Mouse (Mus musculus) midbrain, embryonic 16.5 days (tissue): ENCODE measurements around the gene Ndst2. TPM values are rescaled to one million over a fixed set of nuclear protein-coding genes. Genes with fewer than 3 reads are reported as not detected.

Source experiments
- ATAC-seq: fragments of 200-750 bp; cut with Nextera tagmentation; 2 replicates; pipeline ENCODE4 v1.8.0; 2017; ENCODE audit warnings: moderate TSS enrichment
- H3K27ac ChIP-seq: fragments of 300-500 bp; sonication (generic); 2 replicates; pipeline ENCODE4 v1.5.1; 2014; ENCODE audit warnings: mild to moderate bottlenecking, low read length, mixed read lengths
- H3K27me3 ChIP-seq: fragments of 300-500 bp; sonication (generic); 2 replicates; pipeline ENCODE4 v1.6.1; 2014; ENCODE audit warnings: low read depth, low read length, mixed read lengths; ENCODE audit not compliant: control insufficient read depth, insufficient read depth
- H3K36me3 ChIP-seq: fragments of 300-500 bp; sonication (generic); 2 replicates; pipeline ENCODE4 v1.6.1; 2014; ENCODE audit warnings: mild to moderate bottlenecking, low read length, moderate library complexity, mixed read lengths; ENCODE audit not compliant: control insufficient read depth, insufficient read depth
- H3K4me1 ChIP-seq: fragments of 300-500 bp; sonication (generic); 2 replicates; pipeline ENCODE4 v1.6.1; 2014; ENCODE audit warnings: mild to moderate bottlenecking, low read length, mixed read lengths; ENCODE audit not compliant: control insufficient read depth, insufficient read depth
- H3K4me2 ChIP-seq: fragments of 300-500 bp; sonication (generic); 2 replicates; pipeline ENCODE4 v1.6.1; 2014; ENCODE audit warnings: mild to moderate bottlenecking, low read length, mixed read lengths
- H3K4me3 ChIP-seq: fragments of 300-500 bp; sonication (generic); 2 replicates; pipeline ENCODE4 v1.5.1; 2014; ENCODE audit warnings: low read depth, mild to moderate bottlenecking, low read length, moderate library complexity, mixed read lengths
- H3K9ac ChIP-seq: fragments of 300-500 bp; sonication (generic); 2 replicates; pipeline ENCODE4 v1.6.1; 2014; ENCODE audit warnings: low read depth, low read length, mixed read lengths
- H3K9me3 ChIP-seq: fragments of 300-500 bp; sonication (generic); replicated peaks from 2 replicates; pipeline ENCODE4 v1.6.1; 2014; ENCODE audit warnings: mild to moderate bottlenecking, low read length, mixed read lengths; ENCODE audit not compliant: control insufficient read depth, poor library complexity, severe bottlenecking
- WGBS: fragments of 180-500 bp; shearing (Covaris S2); extraction: QIAGEN DNeasy Blood & Tissue Kit; methylation state at CpG from one replicate; pipeline ENCODE4 v1.1.7; 2014; 5-methylcytosine and 5-hydroxymethylcytosine counted together
- polyA plus RNA-seq: library from polyadenylated mRNA; unstranded; fragments of >200 nt; fragmentation: Nextera tagmentation; extraction: Ambion mirVana; gene quantifications from 2 replicates; pipeline ENCODE4 v1.2.1, GENCODE M21; 2015

Ndst2 gene
- polyA plus RNA-seq, result 17.5 and 19.3 TPM in 2 replicates

DNA sequence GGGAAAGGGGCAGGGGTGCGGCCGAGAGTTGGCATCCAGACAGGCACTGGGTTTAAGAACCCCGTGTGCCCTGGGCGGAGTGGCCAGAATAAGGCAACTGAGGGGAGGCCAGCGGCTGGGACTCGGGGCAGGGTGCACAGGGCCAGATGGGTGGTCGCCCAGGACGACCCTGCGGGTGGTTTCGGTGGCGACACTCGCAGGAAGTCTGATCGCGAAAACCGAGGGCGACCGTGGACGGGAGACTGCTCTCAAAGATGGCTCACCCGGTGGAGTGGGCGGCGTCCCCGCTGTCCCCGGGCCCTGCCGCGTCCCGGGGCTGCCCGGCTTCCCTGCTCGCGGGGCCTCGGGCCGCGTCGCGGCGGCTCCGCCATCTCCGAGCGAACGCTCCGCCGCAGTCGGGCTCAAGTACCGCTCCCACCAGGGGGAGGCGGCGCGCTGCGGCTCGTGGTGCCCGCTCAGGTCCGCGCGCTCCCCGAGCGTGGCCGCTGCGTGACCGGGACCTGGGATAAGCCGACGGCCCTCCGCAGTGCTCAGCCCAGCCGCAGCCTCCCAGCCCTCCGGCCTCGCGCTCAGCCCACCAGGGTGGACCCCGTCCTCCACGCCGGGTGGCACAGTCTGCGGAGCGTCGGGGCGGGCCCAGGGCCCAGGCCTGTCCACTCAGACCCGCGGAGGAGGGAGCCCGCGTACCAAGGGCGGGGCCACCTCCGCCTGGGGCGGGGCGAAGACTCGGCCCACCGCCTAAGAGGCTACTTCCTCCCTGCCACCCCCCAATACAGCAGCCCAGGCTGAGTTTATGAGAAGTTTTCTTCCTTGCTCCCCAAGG, at the start of gene Ndst2:
Gene Ndst2 (minus strand): TSS at position 611 of the 823 bp plus-strand sequence.
- under 1% methylated on average over 78 of the region's 81 CpGs for WGBS
- H3K36me3 ChIP-seq, result peaks cover 23% of the 10 kb centered on the region

DNA sequence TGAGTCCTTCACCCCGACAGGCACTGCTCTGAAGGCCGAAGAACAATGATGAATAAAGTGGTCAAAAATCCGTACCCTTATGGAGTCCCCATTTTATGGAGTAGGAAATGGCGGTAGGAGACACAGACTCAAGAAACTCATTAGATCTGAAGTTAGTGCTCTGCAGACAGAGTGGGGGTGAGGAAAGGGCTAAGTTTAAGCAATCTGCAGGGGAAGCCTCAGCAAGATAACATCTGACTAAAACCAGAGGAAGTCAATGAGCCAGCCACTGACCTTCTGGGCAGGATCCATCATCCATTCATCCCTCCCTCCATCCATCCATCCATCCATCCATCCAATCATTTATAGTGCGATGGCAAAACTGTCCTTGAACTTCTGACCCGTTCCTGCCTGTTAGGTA, 49.2 kb upstream of the Ndst2 start:
- Histone ChIP-seq H3K4me3 (no peak overlapping the region), H3K27ac (no peak overlapping the region), H3K27me3 (no peaks in the 10 kb centered on the region), H3K4me1 (peaks cover 6% of the 10 kb centered on the region; the same call in 1 of the 2 replicates), H3K4me2 (no peak overlapping the region), H3K36me3 (peaks cover 20% of the 10 kb centered on the region), H3K9me3 (no peaks in the 10 kb centered on the region), H3K9ac (no peak overlapping the region)
- 93% methylated on average over 6 of the region's 6 CpGs for WGBS
- ATAC-seq, result no peak

More for the DNA sequence above, at the start of gene Ndst2:
- Histone ChIP-seq H3K27ac (peak within 1 kb of the TSS; percentile 74), H3K9ac (peak within 1 kb of the TSS; percentile 79), H3K9me3 (no peaks in the 10 kb centered on the region), H3K4me1 (peaks cover 9% of the 10 kb centered on the region), H3K27me3 (no peaks in the 10 kb centered on the region), H3K4me2 (peak within 1 kb of the TSS; percentile 74), H3K4me3 (peak within 1 kb of the TSS; percentile 60)
- peak; percentile 98 for ATAC-seq

DNA sequence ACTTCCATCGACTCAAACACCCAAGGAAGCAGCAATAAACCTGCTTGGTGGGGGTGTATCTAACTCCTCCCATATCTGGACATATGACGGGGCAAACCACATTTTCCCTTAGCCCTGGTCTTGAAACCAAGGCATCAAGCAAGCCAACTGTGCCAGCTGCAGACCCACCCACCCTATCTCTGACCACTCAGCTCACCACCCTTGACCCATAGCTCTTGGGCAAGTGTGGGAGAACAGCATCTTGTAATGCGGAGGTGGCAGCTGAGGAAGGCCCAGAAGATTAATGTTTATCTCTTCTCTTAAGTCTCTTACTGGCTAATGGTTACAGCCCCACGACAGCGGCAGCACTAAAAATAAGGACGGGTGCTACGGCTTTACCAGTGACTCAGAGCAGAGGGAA, 48.5 kb upstream of the Ndst2 start:
- Histone ChIP-seq H3K4me3 (no peak overlapping the region), H3K27me3 (no peaks in the 10 kb centered on the region), H3K27ac (no peak overlapping the region), H3K9ac (no peak overlapping the region), H3K36me3 (peaks cover 26% of the 10 kb centered on the region), H3K4me2 (no peak overlapping the region), H3K4me1 (peaks cover 6% of the 10 kb centered on the region; the same call in 1 of the 2 replicates), H3K9me3 (no peaks in the 10 kb centered on the region)
- no peak for ATAC-seq
- WGBS, result 95% methylated on average over 7 of the region's 7 CpGs

DNA sequence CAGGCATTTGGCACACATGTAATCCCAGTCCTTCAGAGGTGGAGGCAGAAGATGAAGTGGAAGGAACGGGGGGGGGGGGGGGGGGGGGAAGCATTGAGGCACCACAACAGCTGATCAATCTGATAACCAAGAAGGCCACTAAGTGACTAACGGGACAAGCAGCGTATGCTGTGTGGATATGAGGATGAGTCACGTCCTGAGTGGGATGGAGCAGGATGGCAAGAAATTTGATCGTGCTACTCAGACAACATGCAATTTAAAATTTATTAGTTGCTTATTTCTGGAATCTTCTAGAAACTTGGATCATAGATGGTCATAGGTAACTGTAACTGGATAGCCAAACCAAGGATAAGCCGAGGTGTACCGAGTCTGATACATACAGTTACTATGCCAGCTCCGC, 45.9 kb upstream of the Ndst2 start:
- Histone ChIP-seq H3K9me3 (no peaks in the 10 kb centered on the region), H3K9ac (no peak overlapping the region), H3K4me2 (no peak overlapping the region), H3K4me3 (no peak overlapping the region), H3K4me1 (peaks cover 5% of the 10 kb centered on the region), H3K27ac (no peak overlapping the region), H3K27me3 (no peaks in the 10 kb centered on the region), H3K36me3 (peaks cover 22% of the 10 kb centered on the region)
- WGBS, result 90% methylated on average over 8 of the region's 8 CpGs
- ATAC-seq, result no peak

DNA sequence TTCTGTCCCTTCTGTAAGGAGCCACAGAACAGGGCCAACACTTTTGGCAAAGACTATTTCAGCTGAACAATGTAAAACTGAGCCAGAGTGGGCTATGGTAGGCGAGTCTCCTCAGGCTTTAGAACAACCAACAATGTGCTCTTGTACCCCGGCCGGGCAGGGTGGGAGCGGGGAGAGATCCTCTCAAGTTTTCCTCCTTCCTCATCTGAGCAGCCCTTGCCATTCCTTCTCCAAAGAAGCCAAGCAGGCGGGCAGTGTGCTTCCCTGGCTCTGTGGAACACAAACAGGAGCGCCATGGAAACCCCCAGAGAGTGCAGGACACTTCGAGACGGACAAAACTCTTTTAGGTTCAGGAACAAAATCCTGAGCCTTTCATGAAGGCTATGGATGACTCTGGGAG, 44.1 kb upstream of the Ndst2 start:
- no peaks in the 10 kb centered on the region for H3K9me3 ChIP-seq
- WGBS, result 78% methylated on average over 8 of the region's 8 CpGs
- no peak overlapping the region for H3K9ac ChIP-seq
- no peak overlapping the region for H3K4me3 ChIP-seq
- ATAC-seq, result peak; percentile 61; the same call in 1 of the 2 replicates
- no peaks in the 10 kb centered on the region for H3K27me3 ChIP-seq
- peaks cover 16% of the 10 kb centered on the region for H3K36me3 ChIP-seq
- H3K27ac ChIP-seq, result peak overlapping the region; percentile 43; the same call in 1 of the 2 replicates
- H3K4me2 ChIP-seq, result no peak overlapping the region
- peaks cover 10% of the 10 kb centered on the region for H3K4me1 ChIP-seq

DNA sequence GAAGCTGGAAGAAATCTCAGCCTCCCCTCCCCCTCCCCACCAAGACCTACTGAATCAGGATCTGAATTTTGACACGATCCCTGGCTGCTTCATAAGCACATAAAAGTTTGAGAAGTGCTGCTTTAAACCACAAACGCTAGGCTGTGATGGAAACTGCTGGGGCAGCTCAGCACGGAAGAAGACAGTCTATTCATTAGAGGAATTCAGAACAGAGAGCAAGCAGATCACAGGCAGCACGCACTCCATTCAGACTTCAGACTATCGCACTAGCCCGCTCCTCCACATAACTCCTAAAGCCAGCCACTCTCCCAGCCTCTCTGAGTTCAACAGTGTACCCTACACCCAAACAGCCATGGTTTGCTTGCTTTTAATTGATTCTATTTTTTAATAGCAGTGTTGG, 41.3 kb upstream of the Ndst2 start:
- Histone ChIP-seq H3K4me3 (no peak overlapping the region), H3K9me3 (no peaks in the 10 kb centered on the region), H3K4me1 (peaks cover 12% of the 10 kb centered on the region), H3K4me2 (no peak overlapping the region), H3K27me3 (no peaks in the 10 kb centered on the region), H3K27ac (peak overlapping the region; percentile 10; the same call in 1 of the 2 replicates), H3K9ac (no peak overlapping the region), H3K36me3 (peaks cover 15% of the 10 kb centered on the region)
- WGBS, result 6% methylated on average over 6 of the region's 6 CpGs
- ATAC-seq, result peak; percentile 63; the same call in 1 of the 2 replicates

DNA sequence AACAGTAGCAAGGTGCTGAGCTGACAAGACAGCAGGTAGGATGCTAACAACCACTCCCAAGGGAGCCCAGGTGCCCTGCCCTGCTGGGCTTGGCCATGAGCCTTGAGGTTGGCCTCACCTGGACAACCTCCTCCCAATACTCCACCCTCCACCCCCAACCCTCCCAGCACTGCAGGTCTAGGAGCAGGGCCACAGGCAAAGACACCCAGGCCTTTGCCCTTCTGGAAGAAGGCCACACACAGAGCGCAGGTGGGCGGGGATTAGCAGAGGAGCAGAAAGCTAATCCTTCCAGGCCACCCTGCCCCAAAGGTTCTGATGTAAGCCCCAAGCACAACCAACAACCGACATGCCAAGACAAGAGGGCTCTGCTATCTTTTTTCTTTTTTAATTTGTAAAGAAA, 39.0 kb upstream of the Ndst2 start:
- H3K36me3 ChIP-seq, result peaks cover 13% of the 10 kb centered on the region
- H3K4me3 ChIP-seq, result no peak overlapping the region
- H3K9me3 ChIP-seq, result no peaks in the 10 kb centered on the region
- H3K4me1 ChIP-seq, result peaks cover 12% of the 10 kb centered on the region
- no peak overlapping the region for H3K27ac ChIP-seq
- no peak overlapping the region for H3K9ac ChIP-seq
- ATAC-seq, result no peak
- no peak overlapping the region for H3K4me2 ChIP-seq
- H3K27me3 ChIP-seq, result no peaks in the 10 kb centered on the region
- WGBS, result 29% methylated on average over 3 of the region's 3 CpGs

DNA sequence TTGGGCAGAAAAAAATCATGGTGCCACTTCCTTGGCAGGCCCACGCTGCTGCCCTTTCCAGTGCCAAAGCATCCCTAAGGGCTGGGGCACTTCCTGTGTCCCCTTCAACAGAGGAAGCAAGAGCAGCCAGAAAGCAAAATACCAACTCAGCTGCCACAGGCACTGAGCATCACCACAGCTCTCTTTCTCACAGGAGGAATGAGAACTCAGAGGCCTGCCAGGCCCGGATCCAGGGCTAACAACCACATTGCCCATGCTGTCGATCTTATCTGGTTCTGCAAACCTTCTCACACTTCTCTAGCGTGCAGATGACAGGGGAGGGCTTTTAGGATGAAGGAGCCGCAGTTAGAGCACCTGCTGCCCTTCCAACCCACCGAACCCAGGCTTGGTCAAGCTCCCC, 38.4 kb upstream of the Ndst2 start:
- Histone ChIP-seq H3K36me3 (peaks cover 8% of the 10 kb centered on the region), H3K27me3 (no peaks in the 10 kb centered on the region), H3K9me3 (no peaks in the 10 kb centered on the region), H3K4me2 (no peak overlapping the region), H3K9ac (no peak overlapping the region), H3K4me1 (peaks cover 12% of the 10 kb centered on the region), H3K4me3 (no peak overlapping the region), H3K27ac (no peak overlapping the region)
- no peak for ATAC-seq
- 73% methylated on average over 6 of the region's 6 CpGs for WGBS

DNA sequence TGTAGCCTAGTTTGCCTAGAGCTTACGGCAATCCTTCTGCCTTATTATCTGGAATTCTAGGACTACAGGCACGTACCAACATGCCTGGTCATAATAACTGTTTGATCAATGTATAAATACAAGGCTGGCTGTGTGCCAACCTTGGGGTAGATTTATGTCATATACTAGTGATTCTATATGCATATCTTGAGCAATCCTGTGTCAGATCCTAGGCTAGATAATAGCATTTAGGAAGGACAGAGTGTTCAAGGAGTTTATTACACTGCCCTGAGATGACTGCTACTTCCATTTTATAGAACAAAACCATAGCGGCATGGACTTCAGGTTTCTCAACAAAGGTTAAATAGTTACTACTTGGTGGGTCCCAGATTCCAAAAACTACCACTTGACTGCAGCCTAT, 37.6 kb upstream of the Ndst2 start:
- 93% methylated on average over 3 of the region's 3 CpGs for WGBS
- H3K27me3 ChIP-seq, result no peaks in the 10 kb centered on the region
- no peaks in the 10 kb centered on the region for H3K9me3 ChIP-seq
- peaks cover 12% of the 10 kb centered on the region for H3K4me1 ChIP-seq
- no peak overlapping the region for H3K4me3 ChIP-seq
- no peak for ATAC-seq
- H3K4me2 ChIP-seq, result no peak overlapping the region
- no peak overlapping the region for H3K27ac ChIP-seq
- no peak overlapping the region for H3K9ac ChIP-seq
- peaks cover 7% of the 10 kb centered on the region; the same call in 1 of the 2 replicates for H3K36me3 ChIP-seq
